ENCODE assay signal across 26 mouse cellular contexts in the genomic region with DNA sequence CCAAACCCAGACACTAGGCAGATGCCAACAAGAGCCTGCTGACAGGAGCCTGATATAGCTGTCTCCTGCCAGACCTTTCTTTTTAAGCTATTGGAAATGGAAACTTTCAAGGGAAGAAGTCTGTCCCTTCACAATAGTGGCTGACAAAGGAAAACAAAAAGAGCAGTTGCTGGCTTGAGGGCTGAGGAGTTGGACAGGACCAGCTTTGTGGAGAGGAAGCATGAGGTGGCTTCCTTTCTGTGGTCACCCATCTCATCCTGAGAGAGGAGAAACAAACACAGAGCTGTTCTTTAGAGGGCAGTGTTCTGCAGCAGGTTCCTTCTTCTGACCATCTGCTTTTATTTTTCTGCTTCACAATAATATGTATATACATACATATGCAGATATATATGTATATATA. TPM values are rescaled to one million over a fixed set of nuclear protein-coding genes. Genes with fewer than 3 reads are reported as not detected.
A peak's percentile ranks its signal among the peaks of the same experiment; 100 is the strongest.
DNase-seq lines count a peak whose midpoint lies in the region; ATAC-seq lines count a peak whose summit lies in the region.
"Had no signal": no experiment of that assay in that cellular context is flagged by ENCODE, and none has a peak within 500 bp of the region (broad histone marks: within the 10 kb centered on the region; RNA-seq: fewer than 3 reads in every experiment).

No protein-coding gene starts in this region.

- DNase-seq in heart, postnatal 36 days: no peak
- DNase-seq in 416B (ENCODE audit: low read depth): peak; percentile 91
- DNase-seq in lung, postnatal 4 days: no peak
- DNase-seq in thymus, postnatal 36 days: no peak
- DNase-seq: adrenal gland, postnatal 25 days; cerebellum, adult 18-20 months; cerebellum, postnatal 10 days; forebrain, postnatal 0 days; kidney, adult 8-10 months; kidney, postnatal 4 days; layer of hippocampus, postnatal 36 days; midbrain, embryonic 14.5 days; right cerebral cortex, postnatal 14 days; thymus, postnatal 14 days had no signal

- no peaks in the 10 kb centered on the region for H3K27me3 ChIP-seq in heart, embryonic 13.5 days (replicated peaks)
- H3K27me3 ChIP-seq: hindbrain, embryonic 15.5 days; limb, embryonic 15.5 days; lung, embryonic 15.5 days; stomach, embryonic 15.5 days had no signal

- peak overlapping the region; percentile 17; the same call in 1 of the 2 replicates for H3K27ac ChIP-seq in heart, embryonic 13.5 days (replicated peaks)
- H3K27ac ChIP-seq: hindbrain, embryonic 10.5 days; hindbrain, embryonic 15.5 days; kidney, postnatal 0 days; limb, embryonic 10.5 days; limb, embryonic 15.5 days; lung, embryonic 15.5 days; stomach, embryonic 15.5 days had no signal

- no peak overlapping the region for H3K4me3 ChIP-seq in heart, embryonic 13.5 days
- H3K4me3 ChIP-seq: erythroblast, embryonic 14.5 days; hindbrain, embryonic 10.5 days; hindbrain, embryonic 15.5 days; limb, embryonic 10.5 days; limb, embryonic 15.5 days; lung, embryonic 15.5 days; stomach, embryonic 15.5 days had no signal

- no peak overlapping the region for H3K9ac ChIP-seq in heart, embryonic 13.5 days
- H3K9ac ChIP-seq: forebrain, postnatal 0 days; hindbrain, embryonic 15.5 days; limb, embryonic 15.5 days; lung, embryonic 15.5 days; stomach, embryonic 15.5 days had no signal

- H3K4me2 ChIP-seq in heart, embryonic 13.5 days: no peak overlapping the region
- H3K4me2 ChIP-seq: hindbrain, embryonic 15.5 days; limb, embryonic 15.5 days; lung, embryonic 15.5 days; stomach, embryonic 15.5 days had no signal

- H3K9me3 ChIP-seq in heart, embryonic 13.5 days: no peaks in the 10 kb centered on the region
- H3K9me3 ChIP-seq: hindbrain, embryonic 10.5 days; hindbrain, embryonic 15.5 days; limb, embryonic 10.5 days; limb, embryonic 15.5 days; lung, embryonic 15.5 days; stomach, embryonic 15.5 days had no signal

- H3K4me1 ChIP-seq in heart, embryonic 13.5 days: peaks cover 9% of the 10 kb centered on the region
- H3K4me1 ChIP-seq: hindbrain, embryonic 15.5 days; limb, embryonic 10.5 days; limb, embryonic 15.5 days; lung, embryonic 15.5 days; stomach, embryonic 15.5 days had no signal

- no peak for ATAC-seq in heart, embryonic 13.5 days (ENCODE audit: extremely low read depth, insufficient number of reproducible peaks, low FRiP score, low TSS enrichment)
- ATAC-seq in granulocyte monocyte progenitor cell, adult 5-6 weeks (replicated peaks; ENCODE audit: poor library complexity, severe bottlenecking): peak; percentile 68
- peak; percentile 64 for ATAC-seq in megakaryocyte, adult 5-6 weeks (ENCODE audit: poor library complexity, severe bottlenecking)
- ATAC-seq: forebrain, postnatal 0 days; inflammation-experienced regulatory T-cells, adult 6 months had no signal

- intact Hi-C loops in heart, postnatal 36 days (cut with DNase I): no loop called here

- no peaks in the 10 kb centered on the region for H3K36me3 ChIP-seq in heart, embryonic 13.5 days
- H3K36me3 ChIP-seq: hindbrain, embryonic 10.5 days; hindbrain, embryonic 15.5 days; limb, embryonic 10.5 days; limb, embryonic 15.5 days; lung, embryonic 15.5 days; stomach, embryonic 15.5 days had no signal

RNA-seq across cellular contexts. Expression of a gene that starts 19.6 kb away (rescaled TPM):
- polyA plus RNA-seq in heart, embryonic 13.5 days (2015; fragmentation: Nextera tagmentation; extraction: Ambion mirVana): 0.39 and 0.42 TPM in 2 replicates
- under 1 TPM; 0.16 to 0.22 TPM for total RNA-seq in heart, postnatal 36 days (2021)
- 1.0 and 1.1 TPM in 2 replicates for total RNA-seq in granulocyte monocyte progenitor cell, adult 5-6 weeks (2014; fragmentation: Nextera tagmentation)
- total RNA-seq in granulocyte monocyte progenitor cell, adult 5-6 weeks (2017): 0.52 and 1.4 TPM in 2 replicates
- 12.4 and 15.5 TPM in 2 replicates for total RNA-seq in megakaryocyte, adult 5-6 weeks (2015)
- total RNA-seq in megakaryocyte, adult 5-6 weeks (2017): 13.0 and 16.7 TPM in 2 replicates
- polyA plus RNA-seq: inflammation-experienced regulatory T-cells, adult 6 months had no signal

Comparison
In these comparisons a context has a peak if more than half of its experiments do, and no peak if none do; other contexts are left out.
1. RNA of a gene that starts 19.6 kb away (total RNA-seq): 12.4 to 16.7 TPM in megakaryocyte, adult 5-6 weeks; 0.52 to 1.4 TPM in granulocyte monocyte progenitor cell, adult 5-6 weeks and 0.16 to 0.22 TPM in heart, postnatal 36 days; every median in the first group is over 4 times any median in the second.